Mouse (Mus musculus): ENCODE results near the gene Ddx54. TPM values are rescaled to one million over a fixed set of nuclear protein-coding genes. Genes with fewer than 3 reads are reported as not detected.

Ddx54 gene
- 10 to 100 TPM; 27.1 to 28.3 TPM for total RNA-seq (2021)

DNA sequence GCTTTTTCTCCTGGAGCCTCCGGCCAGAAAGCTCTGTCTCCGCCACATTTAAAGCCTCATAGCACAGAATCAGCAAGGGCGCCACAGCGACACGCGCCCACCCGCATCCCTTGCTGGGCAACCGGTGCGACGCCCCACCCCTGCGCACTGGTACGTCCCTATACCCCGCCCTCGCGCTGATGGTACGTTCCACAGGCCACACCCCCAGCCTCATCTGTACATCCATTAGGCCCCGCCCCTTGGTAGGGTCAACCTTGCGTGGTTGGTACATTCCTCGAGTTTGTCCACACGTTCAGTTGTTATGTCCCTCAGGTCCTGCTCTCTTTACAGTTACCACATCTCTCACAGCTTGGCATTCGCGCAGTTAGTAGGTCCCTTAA is at the start of gene Ddx54, which contains the start of gene Rita1:
Ddx54 (plus strand) TSS at position 298 of the 380 bp plus-strand sequence.
Rita1 (minus strand) TSS at position 148 of the 380 bp plus-strand sequence.
- peak; percentile 98 for DNase-seq
- intact Hi-C loops (cut with DNase I): no loop called here

- intact Hi-C loops (cut with DNase I): no loop called here
- DNase-seq: peak; percentile 76 to 80
These were observed 49.3 kb upstream of the Ddx54 start for GRCm38 (mm10) chr5:120562956-120563913.

- intact Hi-C loops (cut with DNase I): no loop called here
- no peak for DNase-seq
These were observed 48.6 kb upstream of the Ddx54 start for GRCm38 (mm10) chr5:120563914-120564311.

- intact Hi-C loops (cut with DNase I): no loop called here
- no peak for DNase-seq
These were observed 47.2 kb upstream of the Ddx54 start for GRCm38 (mm10) chr5:120565171-120565905.

DNA sequence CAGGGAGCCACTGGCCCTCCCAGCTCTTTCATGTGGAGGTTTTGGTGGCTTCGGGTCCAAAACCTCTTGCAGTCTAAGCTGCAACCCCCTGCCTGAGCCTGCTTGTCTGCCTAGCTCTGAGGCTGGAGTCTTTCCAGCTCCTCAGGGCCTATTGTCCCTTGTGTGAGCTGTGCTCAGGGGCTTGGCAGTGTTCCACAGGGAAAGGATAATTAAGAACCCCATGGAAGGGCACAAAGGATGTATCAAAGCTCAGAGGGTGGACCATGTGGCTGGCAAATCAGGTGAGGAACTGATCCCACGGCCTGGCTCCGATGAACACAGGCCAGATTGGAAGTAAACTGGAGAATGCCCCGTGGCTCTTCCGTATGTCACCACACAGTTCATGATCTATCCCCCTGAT is 46.4 kb upstream of the Ddx54 start:
- DNase-seq: peak; percentile 56 to 60
- intact Hi-C loops (cut with DNase I): loop anchor here (2.0 kb wide), 1 partner anchor 21 kb away; no protein-coding TSS in a partner anchor

GRCm38 (mm10) chr5:120566681-120567252 is 45.8 kb upstream of the Ddx54 start:
- DNase-seq: peak; percentile 57 to 61
- intact Hi-C loops (cut with DNase I): loop anchor here (2.0 kb wide), 1 partner anchor 20 kb away; no protein-coding TSS in a partner anchor

GRCm38 (mm10) chr5:120567253-120567701 is 45.3 kb upstream of the Ddx54 start:
- DNase-seq: peak; percentile 73 to 79
- intact Hi-C loops (cut with DNase I): loop anchor here (2.0 kb wide), 1 partner anchor 20 kb away; no protein-coding TSS in a partner anchor

GRCm38 (mm10) chr5:120567761-120568211 is 44.8 kb upstream of the Ddx54 start:
- DNase-seq: no peak
- intact Hi-C loops (cut with DNase I): loop anchor here (2.0 kb wide), 1 partner anchor 19 kb away; no protein-coding TSS in a partner anchor

GRCm38 (mm10) chr5:120568336-120568768 is 44.2 kb upstream of the Ddx54 start:
- intact Hi-C loops (cut with DNase I): no loop called here
- DNase-seq: peak in 1 of 2 experiments; percentile 37

GRCm38 (mm10) chr5:120568964-120569363 is 43.6 kb upstream of the Ddx54 start:
- intact Hi-C loops (cut with DNase I): no loop called here
- DNase-seq: no peak

GRCm38 (mm10) chr5:120569791-120570190 is 42.7 kb upstream of the Ddx54 start:
- no peak for DNase-seq
- intact Hi-C loops (cut with DNase I): no loop called here

- no peak for DNase-seq
- intact Hi-C loops (cut with DNase I): no loop called here
These were observed 42.1 kb upstream of the Ddx54 start for GRCm38 (mm10) chr5:120570289-120570897.

GRCm38 (mm10) chr5:120571056-120571740 is 41.3 kb upstream of the Ddx54 start:
- peak; percentile 35 to 52 for DNase-seq
- intact Hi-C loops (cut with DNase I): no loop called here

GRCm38 (mm10) chr5:120574469-120575063 is 38.0 kb upstream of the Ddx54 start:
- no peak for DNase-seq
- intact Hi-C loops (cut with DNase I): no loop called here

GRCm38 (mm10) chr5:120576781-120577301 is 35.7 kb upstream of the Ddx54 start:
- intact Hi-C loops (cut with DNase I): no loop called here
- DNase-seq: no peak

DNA sequence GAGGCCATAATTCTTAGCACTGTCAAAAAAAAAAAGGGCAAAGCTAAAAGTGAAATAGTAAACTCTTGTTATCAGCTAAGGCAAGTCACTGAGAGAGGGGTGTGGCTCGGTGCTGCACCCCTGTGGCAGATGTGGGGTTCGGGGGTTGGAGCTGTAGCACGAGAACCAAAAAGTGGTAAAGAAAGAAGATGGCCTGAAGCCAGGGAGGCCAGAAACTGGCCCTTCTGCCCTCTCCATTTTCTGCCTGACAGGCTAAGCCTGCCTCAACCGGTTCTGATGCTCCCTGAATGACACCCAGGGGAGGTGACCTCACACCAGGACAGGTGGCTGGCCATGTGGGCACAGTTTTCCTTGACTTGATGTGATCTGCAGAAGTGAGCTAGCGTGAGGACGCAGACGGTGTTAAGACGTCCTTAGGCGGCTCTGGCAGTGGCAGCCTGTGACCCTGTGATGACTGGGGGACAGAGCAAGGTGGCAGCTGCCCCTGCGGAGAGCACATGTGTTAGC is 34.6 kb upstream of the Ddx54 start:
- DNase-seq: no peak
- intact Hi-C loops (cut with DNase I): no loop called here

DNA sequence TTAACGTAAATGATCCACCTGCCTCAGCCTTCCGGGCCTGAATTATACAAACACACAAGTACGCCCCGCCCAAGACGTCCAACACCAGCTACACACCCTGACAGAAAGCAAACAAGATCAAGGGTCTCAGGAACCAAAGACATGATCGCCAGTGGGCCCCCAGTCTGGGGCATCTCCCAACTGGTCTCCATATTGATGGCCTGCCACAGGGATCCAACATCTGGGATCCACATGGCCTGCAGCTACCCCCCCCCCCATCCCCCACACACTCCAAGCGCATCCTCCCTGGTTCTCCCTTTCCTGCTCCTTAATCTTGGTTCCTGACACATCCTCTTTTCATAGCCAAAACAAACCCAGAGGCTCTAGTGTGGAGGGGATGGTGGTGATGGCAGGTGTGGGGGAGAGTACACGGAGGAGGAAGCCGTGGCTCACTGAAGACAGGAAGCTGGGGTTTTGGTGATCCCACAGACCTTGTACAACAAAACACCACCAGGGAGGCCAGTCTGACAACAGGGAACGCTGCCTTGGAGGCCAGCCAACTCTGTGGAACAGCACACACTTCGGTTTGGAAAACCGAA is 33.9 kb upstream of the Ddx54 start:
- peak; percentile 70 to 81 for DNase-seq
- intact Hi-C loops (cut with DNase I): no loop called here

DNA sequence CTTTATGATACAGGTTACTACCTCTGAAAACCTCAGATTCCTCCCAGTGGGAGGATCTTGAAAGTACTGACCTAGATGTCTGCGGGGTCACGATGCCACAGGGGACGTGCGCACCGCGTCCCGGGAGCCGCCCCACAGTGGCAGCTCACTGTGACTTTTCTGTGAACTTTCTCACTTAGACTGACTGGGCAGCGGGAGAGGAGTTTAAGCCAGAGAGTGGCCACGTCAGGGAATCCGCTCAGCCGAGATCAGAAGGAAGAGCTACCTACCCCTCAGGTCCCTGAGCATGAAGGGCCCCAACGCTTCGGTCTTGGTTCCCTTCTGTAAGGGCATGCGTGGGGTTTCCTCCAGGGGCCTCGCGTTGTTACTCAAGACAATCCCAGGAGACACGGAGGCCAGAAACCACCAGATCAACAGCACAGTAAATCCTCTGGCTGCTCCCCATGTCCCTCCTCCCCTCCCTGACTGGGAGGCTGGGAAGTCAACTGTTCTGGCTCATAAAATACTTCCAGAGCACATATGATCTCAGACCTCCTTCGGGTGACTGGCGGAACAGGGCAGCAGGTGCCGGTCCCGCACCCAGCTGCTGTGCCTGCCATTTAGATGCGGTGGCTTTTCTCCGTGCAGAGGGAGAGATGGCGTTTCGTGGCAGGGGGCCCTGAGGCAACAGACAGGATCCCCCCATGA is 33.2 kb upstream of the Ddx54 start:
- DNase-seq: peak; percentile 70 to 78
- intact Hi-C loops (cut with DNase I): no loop called here

Measured in heart, postnatal 10 days (tissue).